Mouse (Mus musculus) lung, adult 18-20 months (tissue): Measurements from ENCODE around the gene Tmem88b.
"Not testable (repeated sequence)": the region's sequence is repeated elsewhere in the genome, so short reads cannot be mapped to it uniquely, and the experiment has no call there.

Experiments used
- DNase-seq, 2 experiments: peaks; one replicate each; pipeline ENCODE4 v3.0.0; 2022; ENCODE audit warnings: mixed read lengths in 2 of 2

Gene Tmem88b

DNA sequence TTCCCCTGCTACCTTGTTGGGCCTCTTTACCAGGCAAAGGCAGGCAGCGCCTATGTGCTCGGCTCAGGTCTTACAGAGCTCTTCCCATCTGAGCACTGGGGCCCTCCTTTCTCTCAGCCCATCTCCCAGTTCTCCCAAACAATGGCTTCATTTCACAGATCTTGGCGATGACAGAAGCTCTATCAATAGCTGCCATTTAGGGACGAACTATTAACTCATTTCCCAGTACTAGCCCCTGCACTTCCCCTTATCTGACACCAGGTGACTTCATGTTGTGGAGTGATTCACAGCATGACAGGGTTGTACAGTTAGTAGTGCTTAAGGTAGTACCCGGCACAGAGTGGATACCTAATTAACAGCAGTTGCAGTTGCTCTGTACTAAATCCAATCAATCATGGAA is at the start of gene Tmem88b:
TSS of gene Tmem88b (minus strand) at position 56 of the 400 bp plus-strand sequence.
- DNase-seq = no peak

DNA sequence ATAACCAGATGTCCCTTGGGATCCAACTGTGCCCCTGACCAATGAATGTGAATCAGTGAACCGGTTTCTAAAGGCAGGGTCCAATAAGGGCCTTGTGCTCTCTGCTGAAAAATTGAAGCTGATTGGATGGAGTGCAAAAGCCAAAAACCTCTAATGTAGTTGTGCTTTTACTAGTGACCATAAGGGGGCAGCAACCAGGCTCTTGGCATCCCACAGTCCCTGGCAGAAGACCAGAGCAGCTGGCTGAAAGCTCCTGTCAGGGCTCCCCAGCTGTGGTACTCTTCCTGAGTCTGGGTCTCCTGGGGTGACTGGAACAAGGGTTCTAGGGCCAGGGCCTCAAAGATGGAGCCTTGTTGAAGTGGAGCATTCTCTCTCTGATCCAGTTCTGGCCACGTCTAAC is 48.2 kb upstream of the Tmem88b start:
- peak; percentile 76 to 83 for DNase-seq

DNA sequence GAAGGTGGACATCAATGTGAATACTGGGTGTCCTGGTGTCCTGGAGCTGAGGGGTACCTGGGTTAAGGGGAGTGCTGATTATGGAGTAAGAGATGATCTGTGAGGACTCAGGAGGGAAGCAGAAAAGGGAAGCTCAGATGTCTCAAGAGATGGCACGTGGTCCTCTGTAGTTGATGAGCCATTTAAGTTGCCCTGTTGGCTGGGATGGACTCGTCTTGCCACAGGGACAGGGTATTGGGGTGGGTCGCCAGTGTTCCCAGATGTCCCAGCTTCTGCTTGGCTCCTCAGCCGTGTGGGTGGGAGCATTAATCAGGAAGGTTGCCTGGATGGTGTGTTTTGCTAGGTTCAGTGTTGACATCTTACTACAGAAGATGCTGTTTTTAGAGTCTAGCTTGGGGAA is 47.6 kb upstream of the Tmem88b start:
- peak in 1 of 2 experiments; percentile 3 for DNase-seq

DNA sequence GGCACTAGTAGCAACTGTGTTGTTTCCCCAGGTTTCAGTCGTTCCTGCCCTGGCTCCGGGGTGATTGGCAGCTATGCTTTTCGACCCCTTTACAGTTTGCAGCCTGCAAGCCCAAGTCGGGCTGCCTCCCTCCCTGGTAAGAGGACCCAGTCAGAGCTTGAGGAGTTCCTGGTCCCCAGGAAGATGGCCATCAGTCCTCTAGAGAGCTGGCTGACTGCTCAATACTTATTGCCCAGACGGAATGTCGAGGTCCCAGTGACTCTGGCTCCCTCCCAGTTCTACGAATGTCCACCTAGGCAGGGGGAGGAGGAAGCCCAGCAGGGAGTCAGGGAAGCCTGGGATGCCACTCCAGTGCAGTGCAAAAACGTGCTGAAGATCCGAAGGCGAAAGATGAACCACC is 46.6 kb upstream of the Tmem88b start:
- no peak for DNase-seq

DNA sequence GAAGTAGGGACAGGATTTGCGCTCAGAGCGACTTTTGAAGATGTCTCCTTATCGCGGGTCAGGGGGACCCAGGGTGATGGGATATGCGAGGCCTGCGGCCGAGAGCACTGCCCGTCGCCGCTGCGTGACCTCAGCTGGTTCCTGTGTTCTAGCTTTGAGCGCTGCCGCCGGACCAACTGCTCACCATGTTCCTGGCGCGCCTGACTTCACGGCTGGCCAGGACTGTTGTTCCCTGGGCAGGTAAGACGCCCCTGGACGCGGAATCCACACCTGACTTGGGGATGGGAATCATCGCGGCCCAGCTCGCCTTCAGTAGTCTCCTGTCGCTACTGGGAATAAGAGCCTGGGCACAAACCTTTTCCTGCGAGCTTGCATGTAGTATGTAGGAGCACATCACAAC is 46.2 kb upstream of the Tmem88b start:
- peak in 1 of 2 experiments; percentile 38 for DNase-seq

DNA sequence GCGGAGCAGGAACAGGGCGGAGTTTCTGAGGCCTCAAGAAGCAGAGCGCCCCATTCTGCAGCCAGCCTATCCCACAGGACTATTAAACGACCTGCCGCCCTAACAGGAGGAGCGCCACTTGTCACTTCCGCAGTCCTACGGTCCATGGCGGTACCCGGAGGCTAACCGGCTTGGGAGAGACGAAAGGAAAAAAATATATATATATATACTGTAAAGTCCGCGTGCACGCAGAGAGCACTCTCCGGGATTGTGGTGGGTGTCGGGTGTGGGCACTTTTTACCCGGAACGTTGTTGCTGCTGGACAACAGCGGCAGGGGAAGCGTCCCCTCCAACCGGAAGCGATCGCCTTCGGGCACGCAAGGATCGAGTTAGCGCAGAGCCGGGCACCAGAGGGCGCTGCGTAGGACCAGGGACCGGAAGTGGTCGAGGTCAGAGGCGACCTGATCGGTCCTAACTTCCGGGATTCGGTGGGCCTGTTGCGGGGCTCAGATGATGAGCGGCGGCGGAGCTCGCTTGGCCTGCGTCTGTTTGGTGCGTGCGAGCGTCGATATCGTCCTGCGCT is 45.6 kb upstream of the Tmem88b start, which contains the start of gene Aurkaip1:
TSS of gene Aurkaip1 (plus strand) at position 68 of the 562 bp plus-strand sequence.
- DNase-seq = peak; percentile 95 to 97

DNA sequence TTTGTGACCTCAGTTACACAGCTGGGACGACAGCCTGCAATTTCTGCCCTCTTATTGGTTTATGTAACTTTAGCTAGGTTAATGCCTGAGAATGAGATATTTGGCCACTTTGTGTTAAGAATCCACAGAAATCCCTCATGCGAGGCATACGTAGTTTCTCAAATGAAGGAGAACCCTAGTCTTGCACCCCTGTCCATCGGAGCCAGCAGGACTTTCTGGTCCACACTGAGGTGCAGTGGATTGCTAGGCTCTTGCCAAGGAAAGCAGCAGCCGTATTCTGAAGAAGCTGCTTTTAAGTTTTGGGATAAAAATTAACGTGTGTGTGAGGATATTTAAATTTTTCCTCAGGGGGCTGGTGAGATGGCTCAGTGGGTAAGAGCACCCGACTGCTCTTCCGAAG is 44.9 kb upstream of the Tmem88b start:
- DNase-seq = no peak

DNA sequence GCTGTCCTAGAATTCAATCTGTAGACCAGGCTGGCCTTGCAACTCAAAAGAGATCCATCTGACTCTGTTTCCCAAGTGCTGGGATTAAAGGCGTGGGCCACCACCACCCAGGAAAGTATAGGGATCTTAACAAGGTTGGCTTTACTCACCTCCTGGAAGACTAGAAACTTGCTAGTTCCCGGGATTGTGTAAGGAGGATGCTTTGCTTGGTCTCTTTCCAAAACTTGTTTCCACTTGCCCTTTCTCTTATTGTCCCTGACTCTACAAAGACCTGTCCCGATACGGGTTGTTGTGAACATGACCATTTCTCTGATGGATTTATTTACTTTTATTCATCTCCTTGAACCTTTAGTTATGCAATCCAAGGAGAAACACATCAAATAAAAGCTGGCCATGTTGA is 44.2 kb upstream of the Tmem88b start:
- no peak for DNase-seq

DNA sequence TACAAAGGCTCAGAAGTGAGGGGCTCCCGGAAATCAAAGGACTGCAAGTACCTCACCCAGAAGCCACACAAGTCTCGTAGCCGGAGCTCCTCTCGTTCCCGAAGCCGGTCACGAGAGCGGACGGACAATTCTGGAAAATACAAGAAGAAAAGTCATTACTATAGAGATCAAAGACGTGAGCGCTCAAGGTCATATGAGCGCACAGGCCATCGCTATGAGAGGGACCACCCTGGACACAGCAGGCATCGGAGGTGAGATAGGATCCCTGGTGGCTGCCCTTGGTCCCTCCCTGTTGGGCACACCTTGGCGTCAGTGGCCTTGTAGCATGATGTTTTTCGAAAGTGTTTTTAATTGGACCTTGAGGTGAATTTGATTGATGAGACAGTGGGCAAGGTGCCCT is 37.8 kb upstream of the Tmem88b start:
- no peak for DNase-seq

DNA sequence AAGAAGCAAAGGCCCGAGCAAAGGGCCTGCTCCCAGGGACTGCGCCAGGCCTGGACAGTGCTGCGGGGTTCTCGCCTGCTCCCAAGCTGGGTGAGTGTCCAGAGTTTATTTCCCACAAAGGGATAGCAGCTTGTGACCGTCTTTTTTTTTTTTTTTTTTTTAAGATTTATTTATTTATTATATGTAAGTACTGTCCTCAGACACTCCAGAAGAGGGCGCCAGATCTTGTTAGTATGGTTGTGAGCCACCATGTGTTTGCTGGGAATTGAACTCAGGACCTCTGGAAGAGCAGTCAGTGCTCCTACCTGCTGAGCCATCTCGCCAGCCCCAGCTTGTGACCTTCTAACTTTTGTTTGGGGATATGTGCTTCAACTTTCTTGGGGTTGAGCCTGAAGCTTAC is 35.4 kb upstream of the Tmem88b start:
- DNase-seq = no peak

DNA sequence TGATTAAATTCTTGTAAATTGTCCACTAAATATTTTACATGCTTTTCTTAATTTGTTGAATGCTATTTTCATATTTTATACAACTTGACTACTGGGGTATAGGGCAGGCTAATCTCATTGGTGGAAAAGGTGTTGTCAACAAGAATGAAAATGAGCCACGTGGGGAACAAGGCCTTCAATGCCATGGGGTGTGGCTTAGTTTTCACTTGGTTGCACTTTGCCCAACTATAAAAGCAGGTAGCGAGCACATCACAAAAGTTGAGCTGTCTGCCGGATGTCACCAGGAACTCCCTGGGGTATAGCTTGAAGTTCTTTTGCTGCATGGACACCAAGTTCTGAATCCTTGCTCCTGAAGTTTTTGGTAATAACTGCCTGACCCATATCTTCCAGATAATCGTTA is 31.9 kb upstream of the Tmem88b start:
- DNase-seq = no peak

DNA sequence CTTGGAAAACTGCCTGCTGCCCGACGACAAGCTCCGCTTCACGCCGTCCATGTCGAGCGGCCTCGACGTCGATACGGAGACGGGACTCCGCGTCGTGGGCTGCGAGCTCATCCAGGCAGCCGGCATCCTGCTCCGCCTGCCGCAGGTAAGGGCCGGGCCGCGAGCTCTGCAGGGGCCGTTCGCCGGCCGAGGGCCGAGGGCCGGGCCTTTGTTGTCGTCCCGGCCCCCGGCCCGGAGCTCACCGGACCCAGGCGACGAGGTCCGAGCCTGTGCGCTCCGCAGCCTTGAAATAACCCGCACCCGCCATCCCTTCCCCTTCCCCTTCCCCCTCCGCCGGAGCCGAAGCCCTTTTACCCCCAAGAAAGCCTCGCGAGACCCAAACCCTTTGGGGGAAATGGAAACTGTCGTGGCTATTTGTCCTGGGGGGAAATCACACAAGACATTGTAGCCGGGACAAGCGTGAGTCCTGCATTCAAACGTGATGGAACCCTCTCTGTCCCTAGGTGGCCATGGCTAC is 27.0 kb upstream of the Tmem88b start:
- peak in 1 of 2 experiments; percentile 20 for DNase-seq

DNA sequence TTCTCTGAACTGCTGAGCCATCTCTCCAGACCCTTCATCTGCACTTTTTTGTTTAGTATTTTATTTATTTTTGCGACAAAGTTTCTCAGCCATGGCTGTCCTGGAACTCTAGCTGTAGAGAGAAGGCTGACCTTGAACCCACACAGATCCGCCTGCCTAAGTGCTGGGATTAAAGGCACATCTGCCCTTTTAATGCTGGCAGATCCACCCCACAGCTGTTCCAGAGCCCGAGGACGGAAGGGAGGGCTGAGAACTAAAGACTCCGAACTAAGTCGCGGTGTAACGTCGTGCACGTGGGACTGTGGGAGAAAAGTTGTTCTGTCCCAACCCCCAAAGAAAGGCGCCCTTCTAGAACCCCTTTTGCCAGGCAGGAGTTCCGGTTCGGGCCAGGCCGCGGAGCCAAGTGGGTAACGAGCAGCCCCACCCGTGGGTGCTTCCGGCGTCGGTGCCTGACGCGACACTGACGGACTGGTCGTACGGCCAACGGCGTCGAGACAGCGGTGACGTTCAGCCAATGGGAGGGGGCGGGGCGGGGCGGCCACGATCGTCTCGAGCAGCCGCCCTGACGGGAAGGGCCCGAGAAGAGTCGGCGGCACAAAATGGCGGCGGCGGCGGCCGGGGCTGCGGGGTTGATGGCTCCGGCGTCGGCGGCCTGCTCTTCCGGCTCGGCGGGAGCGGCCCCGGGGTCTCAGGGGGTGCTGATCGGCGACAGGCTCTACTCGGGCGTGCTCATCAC is 26.4 kb upstream of the Tmem88b start, which contains the start of gene Ccnl2:
TSS of gene Ccnl2 (plus strand) at position 561 of the 736 bp plus-strand sequence.
- DNase-seq = peak; percentile 95 to 96

DNA sequence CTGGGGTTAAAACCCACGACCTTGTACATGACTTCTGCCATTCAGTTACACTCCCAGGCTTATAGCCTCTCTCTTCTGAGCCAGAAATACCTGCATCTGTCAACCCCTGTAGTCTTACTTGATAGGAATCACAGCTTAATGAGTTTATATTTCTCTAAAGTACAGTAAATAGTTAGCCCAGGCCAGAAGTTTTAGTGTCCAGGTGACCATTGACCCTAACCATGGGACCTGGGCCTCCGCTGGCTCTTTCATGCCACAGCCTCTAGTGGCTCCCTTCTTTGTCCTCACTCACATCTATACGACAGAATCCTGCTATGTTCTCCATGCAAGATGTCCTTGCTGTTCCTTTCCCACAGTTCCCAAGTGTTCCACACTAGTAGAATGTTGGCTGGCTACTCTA is 22.2 kb upstream of the Tmem88b start:
- DNase-seq = no peak

DNA sequence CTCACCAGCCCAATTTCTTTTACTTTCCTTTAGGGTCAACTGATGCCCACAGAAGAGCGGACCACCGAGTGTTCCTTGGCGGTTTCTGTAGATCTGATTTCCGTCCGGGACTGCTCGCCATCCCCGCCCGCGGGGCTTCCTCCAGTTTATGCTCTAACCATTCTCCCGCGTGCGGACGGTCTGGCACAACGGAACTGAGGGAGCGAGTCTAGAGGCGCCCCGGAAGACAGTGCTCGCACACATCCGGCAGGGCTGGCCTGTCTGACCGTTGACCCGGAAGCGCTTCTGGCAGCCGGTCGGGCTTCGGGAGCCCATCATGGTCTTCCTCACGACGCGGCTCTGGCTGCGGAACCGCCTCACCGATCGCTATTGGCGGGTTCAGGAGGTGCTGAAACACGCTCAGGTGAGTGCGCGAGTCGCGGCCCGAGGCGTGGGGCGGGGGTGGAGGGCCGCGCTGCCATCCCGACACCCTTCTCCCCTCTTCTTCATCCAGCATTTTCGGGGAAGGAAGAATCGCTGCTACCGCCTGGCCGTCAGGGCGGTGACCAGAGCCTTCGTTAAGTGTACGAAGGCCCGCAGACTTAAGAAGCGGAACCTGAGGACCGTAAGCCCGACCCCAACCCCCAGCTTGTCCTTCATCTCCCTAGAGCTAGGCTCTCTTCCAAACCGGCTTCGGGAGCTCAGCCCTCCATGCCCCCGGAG is 17.8 kb upstream of the Tmem88b start:
- DNase-seq = peak; percentile 94 to 95

DNA sequence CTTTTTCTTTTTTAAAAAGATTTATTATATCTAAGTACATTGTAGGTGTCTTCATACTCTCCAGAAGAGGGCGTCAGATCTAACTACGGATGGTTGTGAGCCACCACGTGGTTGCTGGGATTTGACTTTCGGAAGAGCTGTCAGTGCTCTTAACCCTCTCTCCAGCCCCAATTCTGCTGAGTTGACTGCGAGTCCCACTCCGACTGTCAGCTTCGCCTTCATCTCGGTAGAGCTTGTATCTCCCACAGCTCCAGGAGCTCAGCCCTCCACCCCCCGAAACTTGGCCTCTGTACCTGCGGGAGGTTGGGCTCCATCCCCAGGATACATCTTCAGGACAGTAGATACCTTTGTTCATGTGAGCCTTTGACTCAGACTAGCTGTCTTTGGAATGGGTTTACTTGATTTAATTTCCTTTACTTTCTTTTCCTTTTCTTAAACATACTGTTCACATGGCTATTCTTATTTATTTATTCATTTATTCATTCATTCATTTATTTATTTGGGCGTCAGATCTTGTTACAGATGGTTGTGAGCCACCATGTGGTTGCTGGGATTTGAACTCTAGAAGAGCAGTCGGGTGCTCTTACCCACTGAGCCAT is 17.2 kb upstream of the Tmem88b start, which contains the start of gene Mrpl20:
TSS of gene Mrpl20 (plus strand) at position 138 of the 599 bp plus-strand sequence.
- DNase-seq = no peak

DNA sequence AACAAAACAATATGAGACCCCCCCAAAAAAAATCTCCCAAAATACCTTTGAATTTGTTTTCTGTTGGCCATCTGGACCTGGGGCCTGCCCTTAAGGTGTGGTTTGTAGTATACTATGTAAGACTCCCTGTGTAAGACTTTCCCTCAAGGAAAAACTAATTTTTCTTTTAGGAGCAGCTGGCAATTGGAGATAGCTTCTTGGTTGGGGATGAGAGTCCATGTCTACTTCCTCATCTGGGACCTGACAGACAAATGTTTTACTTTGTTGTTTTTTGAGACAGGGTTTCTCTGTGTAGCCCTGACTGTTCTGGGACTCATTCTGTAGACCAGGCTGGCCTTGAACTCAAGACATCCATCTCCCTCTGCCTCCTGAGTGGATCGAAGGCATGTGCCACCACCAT is 16.4 kb upstream of the Tmem88b start:
- no peak for DNase-seq

DNA sequence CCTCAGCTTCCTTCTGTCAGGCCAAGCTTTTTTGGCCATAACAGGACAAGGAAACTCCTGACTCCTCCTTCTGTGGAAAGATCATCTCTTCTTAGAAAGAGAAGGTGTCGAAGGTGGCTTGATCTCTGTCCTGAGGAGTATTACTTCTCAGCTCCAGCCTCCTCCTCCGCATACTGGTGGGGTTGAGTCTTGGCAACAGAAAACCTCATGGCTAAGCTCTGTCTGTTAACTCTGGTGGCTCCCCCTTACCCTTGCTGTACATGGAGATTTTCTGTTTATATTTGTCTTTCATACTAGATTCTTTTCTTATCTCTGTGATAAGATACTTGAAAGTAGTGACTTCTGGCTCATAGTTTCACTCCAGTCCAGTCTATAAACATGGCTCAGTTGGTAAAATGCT is 8.1 kb upstream of the Tmem88b start:
- no peak for DNase-seq

DNA sequence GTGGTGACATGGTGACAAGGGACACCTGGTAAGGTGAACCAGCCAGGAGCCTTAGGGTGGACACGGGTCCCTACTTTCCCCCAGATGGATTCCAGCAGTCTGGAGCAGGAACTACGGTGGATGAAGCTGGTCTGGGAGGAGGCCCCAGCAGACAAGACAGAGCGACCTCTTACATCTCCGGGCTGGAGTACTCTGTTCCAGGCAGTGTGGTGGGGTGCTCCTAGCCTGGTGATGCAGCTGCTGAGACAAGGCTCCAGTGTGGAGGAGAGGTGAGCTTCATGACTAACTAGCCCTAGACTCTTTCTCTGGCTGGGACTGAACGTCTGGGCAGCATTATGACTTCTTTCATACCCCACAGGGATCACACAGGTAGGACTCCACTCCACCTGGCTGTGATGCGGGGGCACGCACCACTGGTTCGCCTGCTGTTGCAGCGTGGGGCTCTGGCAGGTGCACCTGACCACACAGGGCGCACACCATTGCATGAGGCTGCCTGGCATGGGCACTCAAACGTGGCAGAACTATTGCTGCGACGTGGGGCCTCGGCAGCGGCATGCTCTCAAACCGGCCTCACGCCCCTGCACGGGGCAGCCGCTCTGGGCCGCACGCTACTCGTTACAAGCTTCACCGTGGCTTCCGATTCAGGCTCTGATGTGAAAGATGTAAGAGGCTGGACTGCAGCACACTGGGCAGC is 5.7 kb upstream of the Tmem88b start:
- DNase-seq = no peak

DNA sequence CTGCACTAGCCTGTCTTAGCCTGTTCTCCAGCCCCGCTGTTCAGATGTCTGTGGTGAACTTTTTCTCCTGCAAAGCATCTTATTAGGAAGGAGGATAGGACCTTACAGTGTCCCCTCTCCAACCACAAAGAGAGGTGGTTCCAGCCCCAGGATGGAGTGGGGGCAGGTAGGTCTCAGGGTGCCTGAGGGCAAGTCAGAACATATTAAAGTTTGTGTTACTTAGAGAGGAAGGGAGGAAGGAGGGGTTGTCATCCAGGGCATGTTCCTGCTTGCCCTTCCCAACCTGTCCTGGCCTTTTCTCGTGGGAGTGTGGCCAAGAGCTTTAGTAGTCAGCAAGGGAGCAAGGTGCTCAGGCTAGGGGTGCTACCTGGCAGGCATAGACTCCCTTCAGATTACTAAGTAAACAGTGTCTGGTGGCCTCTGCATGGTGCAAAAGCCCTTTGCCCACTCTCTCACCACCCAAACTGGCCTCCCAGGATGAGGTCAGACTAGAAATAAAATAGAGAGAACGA is 5.0 kb upstream of the Tmem88b start:
- peak in 1 of 2 experiments; percentile 57 for DNase-seq

DNA sequence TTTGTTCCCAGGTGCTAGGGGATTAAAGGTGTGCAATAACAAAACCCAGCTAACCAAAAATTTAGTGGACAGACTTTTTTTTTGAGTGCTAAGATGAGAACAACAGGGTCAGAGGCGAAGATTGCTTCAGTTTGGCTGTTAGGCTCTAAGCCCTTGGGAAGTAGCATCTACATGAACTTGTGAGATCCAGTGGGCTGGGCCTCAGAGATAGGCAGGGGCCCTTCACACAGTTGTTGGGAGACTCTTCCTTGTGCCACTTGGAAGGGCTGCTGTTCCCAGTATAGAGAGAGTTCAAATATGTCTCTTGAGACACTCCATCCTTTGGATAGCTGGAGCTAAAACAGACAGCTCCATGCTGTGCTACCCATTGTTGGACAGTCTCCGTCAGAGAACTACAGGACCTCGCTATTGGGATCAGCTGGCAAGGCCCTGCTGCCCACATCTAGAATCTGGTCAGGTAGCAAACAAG is 4.4 kb upstream of the Tmem88b start, which contains the start of gene Ankrd65:
TSS of gene Ankrd65 (plus strand) at position 419 of the 469 bp plus-strand sequence.
- DNase-seq = no peak

DNA sequence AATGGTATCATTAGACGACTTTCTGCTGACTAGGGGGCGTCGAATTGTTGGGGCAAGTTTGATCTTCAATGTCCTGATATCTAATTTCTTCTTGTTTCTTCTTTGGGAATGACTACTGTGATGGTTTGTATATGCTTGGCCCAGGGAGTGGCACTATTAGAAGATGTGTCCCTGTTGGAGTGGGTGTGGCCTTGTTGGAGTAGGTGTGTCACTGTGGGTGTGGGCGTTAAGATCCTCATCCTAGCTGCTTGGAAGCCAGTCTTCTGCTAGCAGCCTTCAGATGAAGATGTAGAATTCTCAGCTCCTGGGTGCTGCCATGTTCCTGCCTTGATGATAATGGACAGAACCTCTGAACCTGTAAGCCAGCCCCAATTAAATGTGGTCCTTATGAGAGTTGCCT is 3.2 kb upstream of the Tmem88b start:
- DNase-seq = not testable (repeated sequence)
